Mouse (Mus musculus): ENCODE data around the gene Prr32.

The Prr32 gene

DNA sequence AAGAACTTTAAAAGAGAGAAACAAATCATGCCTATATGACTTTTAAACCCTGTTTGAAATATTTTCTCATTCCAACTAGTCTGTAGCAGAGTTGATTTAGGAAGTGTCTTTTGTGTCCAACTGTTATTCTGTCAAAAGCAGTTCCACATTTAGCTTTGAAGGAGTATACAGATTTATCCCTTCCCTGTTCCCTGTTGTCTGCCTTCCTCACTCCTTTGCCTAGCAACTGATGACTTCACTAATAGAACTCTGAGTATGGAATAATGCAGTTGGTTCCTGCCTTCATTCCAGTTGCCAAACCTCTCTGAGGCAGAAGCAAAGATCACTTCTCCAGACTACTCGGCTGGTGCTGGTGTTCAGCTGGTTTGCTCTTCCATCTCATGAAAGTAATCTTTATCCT lies at the start of gene Prr32:
Prr32 (plus strand) TSS at position 301 of the 400 bp plus-strand sequence.
- no peak for DNase-seq

Measured in thymus, postnatal 4 days (tissue).